ENCODE assay signal across 20 mouse cellular contexts in genomic region chr9:106275806-106276205, GRCm38 (mm10). TPM values are rescaled to one million over a fixed set of nuclear protein-coding genes. Genes with fewer than 3 reads are reported as not detected.
"Had no signal": no experiment of that assay in that cellular context is flagged by ENCODE, and none has a peak within 500 bp of the region (broad histone marks: within the 10 kb centered on the region; RNA-seq: fewer than 3 reads in every experiment).

No protein-coding gene starts in this region.

- H3K4me1 ChIP-seq: stomach, embryonic 15.5 days had no signal

- H3K9ac ChIP-seq: lung, embryonic 15.5 days; midbrain, embryonic 12.5 days; neural tube, embryonic 13.5 days; neural tube, embryonic 15.5 days; stomach, embryonic 15.5 days had no signal

- H3K9me3 ChIP-seq: lung, embryonic 15.5 days; midbrain, embryonic 10.5 days; midbrain, embryonic 12.5 days; neural tube, embryonic 13.5 days; neural tube, embryonic 15.5 days; stomach, embryonic 15.5 days had no signal

- ATAC-seq: midbrain, embryonic 16.5 days had no signal

- H3K27me3 ChIP-seq: lung, embryonic 15.5 days; midbrain, embryonic 12.5 days; neural tube, embryonic 13.5 days; neural tube, embryonic 15.5 days; stomach, embryonic 15.5 days had no signal

- H3K4me3 ChIP-seq: lung, embryonic 15.5 days; midbrain, embryonic 10.5 days; midbrain, embryonic 12.5 days; myocyte; neural tube, embryonic 13.5 days; neural tube, embryonic 15.5 days; stomach, embryonic 15.5 days had no signal

- DNase-seq: lung, adult 18-20 months; lung, postnatal 14 days; lung, postnatal 36 days; midbrain, embryonic 14.5 days; right cerebral cortex, postnatal 14 days; thymus, adult 2 months; thymus, postnatal 25 days; thymus, postnatal 4 days had no signal

- H3K27ac ChIP-seq: lung, embryonic 15.5 days; macrophage; midbrain, embryonic 10.5 days; midbrain, embryonic 12.5 days; neural tube, embryonic 13.5 days; neural tube, embryonic 15.5 days; stomach, embryonic 15.5 days; stomach, postnatal 0 days had no signal

- H3K36me3 ChIP-seq: lung, embryonic 15.5 days; midbrain, embryonic 10.5 days; midbrain, embryonic 12.5 days; neural tube, embryonic 13.5 days; neural tube, embryonic 15.5 days; stomach, embryonic 15.5 days had no signal

RNA-seq across cellular contexts. Expression of gene Tlr9, which starts 53.4 kb away (rescaled TPM):
- total RNA-seq: megakaryocyte-erythroid progenitor cell, adult 5-6 weeks had no signal
- polyA plus RNA-seq: lung, embryonic 15.5 days; midbrain, embryonic 10.5 days; midbrain, embryonic 12.5 days; midbrain, embryonic 16.5 days; myocyte; neural tube, embryonic 11.5 days; neural tube, embryonic 13.5 days; neural tube, embryonic 15.5 days had no signal
